Mouse (Mus musculus) heart, embryonic 16.5 days (tissue): ENCODE results near the gene Nckap5. TPM values are rescaled to one million over a fixed set of nuclear protein-coding genes. Genes with fewer than 3 reads are reported as not detected.
"Not testable (repeated sequence)": the region's sequence is repeated elsewhere in the genome, so short reads cannot be mapped to it uniquely, and the experiment has no call there.

Experiments used
- ATAC-seq: fragments of 200-750 bp; cut with Nextera tagmentation; replicated peaks from 2 replicates; pipeline ENCODE4 v1.8.0; 2017; ENCODE audit warnings: moderate number of reproducible peaks; ENCODE audit not compliant: insufficient read depth, low FRiP score; ENCODE audit errors: extremely low read depth
- H3K27ac ChIP-seq: fragments of 300-500 bp; sonication (generic); 2 replicates; pipeline ENCODE4 v1.5.1; 2014; ENCODE audit warnings: mild to moderate bottlenecking, low read length, control low read depth, moderate library complexity
- H3K27me3 ChIP-seq: fragments of 300-500 bp; sonication (generic); 2 replicates; pipeline ENCODE4 v1.6.1; 2014; ENCODE audit warnings: low read length, mixed read lengths; ENCODE audit not compliant: control insufficient read depth, insufficient read depth
- H3K36me3 ChIP-seq: fragments of 300-500 bp; sonication (generic); 2 replicates; pipeline ENCODE4 v1.6.1; 2014; ENCODE audit not compliant: control insufficient read depth, insufficient read depth
- H3K4me1 ChIP-seq: fragments of 300-500 bp; sonication (generic); 2 replicates; pipeline ENCODE4 v1.6.1; 2014; ENCODE audit warnings: low read length, mixed read lengths; ENCODE audit not compliant: control insufficient read depth, insufficient read depth
- H3K4me2 ChIP-seq: fragments of 300-500 bp; sonication (generic); 2 replicates; pipeline ENCODE4 v1.6.1; 2014; ENCODE audit warnings: low read depth, mild to moderate bottlenecking, control low read depth, low read length
- H3K4me3 ChIP-seq: fragments of 300-500 bp; sonication (generic); 2 replicates; pipeline ENCODE4 v1.5.1; 2014; ENCODE audit warnings: mild to moderate bottlenecking, control low read depth, low read length
- H3K9ac ChIP-seq: fragments of 300-500 bp; sonication (generic); 2 replicates; pipeline ENCODE4 v1.6.1; 2014; ENCODE audit warnings: low read length, control low read depth
- H3K9me3 ChIP-seq: fragments of 300-500 bp; sonication (generic); replicated peaks from 2 replicates; pipeline ENCODE4 v1.6.1; 2016; ENCODE audit warnings: low read length; ENCODE audit not compliant: control insufficient read depth
- WGBS: fragments of 180-500 bp; shearing (Covaris S2); extraction: QIAGEN DNeasy Blood & Tissue Kit; methylation state at CpG from one replicate; pipeline ENCODE4 v1.1.7; 2014; 5-methylcytosine and 5-hydroxymethylcytosine counted together
- polyA plus RNA-seq: library from polyadenylated mRNA; unstranded; fragments of >200 nt; fragmentation: Nextera tagmentation; extraction: Ambion mirVana; gene quantifications from 2 replicates; pipeline ENCODE4 v1.2.1, GENCODE M21; 2015

The Nckap5 gene
- polyA plus RNA-seq, 1 experiment from 2014 or later = 8.0 TPM

DNA sequence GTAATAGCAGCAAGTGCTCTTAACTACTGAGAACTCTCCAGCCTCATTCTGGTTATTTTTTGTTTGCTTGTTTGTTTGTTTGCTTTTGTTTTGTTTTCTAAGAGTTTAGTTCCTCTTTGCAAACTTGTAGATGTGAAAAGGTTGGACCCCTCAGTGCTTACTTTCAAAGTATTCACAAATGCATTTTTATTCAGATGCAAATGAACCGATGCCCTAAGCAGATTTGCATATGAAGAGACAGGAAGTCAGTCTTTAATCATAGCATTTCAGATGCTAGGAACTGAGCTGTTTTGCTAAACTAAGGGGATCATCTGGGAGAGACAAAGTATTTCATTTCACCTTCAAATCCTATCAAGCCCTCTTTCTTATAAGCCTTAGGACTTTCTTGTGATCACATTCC lies 701.5 kb downstream of the Nckap5 start:
- ATAC-seq = no peak
- H3K27ac ChIP-seq = no peak overlapping the region
- H3K9ac ChIP-seq = no peak overlapping the region
- 34% methylated on average over 1 of the region's 1 CpGs for WGBS
- H3K4me3 ChIP-seq = no peak overlapping the region
- no peaks in the 10 kb centered on the region for H3K36me3 ChIP-seq
- H3K4me2 ChIP-seq = no peak overlapping the region
- H3K27me3 ChIP-seq = no peaks in the 10 kb centered on the region
- H3K4me1 ChIP-seq = no peaks in the 10 kb centered on the region
- peaks cover 2% of the 10 kb centered on the region; the same call in 1 of the 2 replicates for H3K9me3 ChIP-seq

DNA sequence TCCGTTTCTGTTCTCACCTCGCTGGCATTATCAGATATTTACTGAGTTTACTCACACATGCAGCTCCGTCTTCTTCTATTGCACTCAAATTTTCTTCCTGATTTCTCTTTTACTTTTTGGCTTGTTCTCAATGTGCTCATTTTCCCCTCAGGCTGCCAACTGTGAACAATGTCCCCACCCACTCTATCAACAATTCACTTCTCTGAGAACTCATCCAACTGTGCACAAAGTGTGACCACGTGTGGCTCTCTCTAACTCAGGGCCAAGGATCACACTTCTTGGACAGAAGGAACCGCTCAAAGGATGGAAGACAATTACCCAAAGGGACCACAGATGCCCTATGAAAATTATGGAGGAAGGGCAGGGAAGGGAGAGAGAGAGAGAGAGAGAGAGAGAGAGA lies 707.5 kb downstream of the Nckap5 start:
- Histone ChIP-seq H3K4me1 (no peaks in the 10 kb centered on the region), H3K36me3 (no peaks in the 10 kb centered on the region)
- 65% methylated on average over 5 of the region's 5 CpGs for WGBS

DNA sequence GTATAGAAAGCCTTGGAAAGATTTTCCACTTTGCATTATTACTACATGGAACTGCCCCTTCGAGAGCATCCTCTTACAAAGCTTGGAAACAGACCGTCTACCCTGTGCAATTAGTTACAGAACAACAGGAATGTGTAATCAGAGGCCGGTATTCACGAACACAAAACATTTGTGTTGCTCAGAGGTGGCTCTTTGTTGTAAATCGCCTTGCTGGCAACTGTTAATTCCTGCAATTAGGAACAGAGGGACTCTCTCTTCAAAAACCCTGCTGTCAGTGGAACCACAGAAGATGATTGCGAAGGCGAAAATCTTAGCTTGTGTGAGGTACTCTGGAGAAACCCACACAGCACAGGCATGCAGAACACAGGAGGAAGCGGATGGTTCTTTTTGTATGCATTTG lies 710.1 kb downstream of the Nckap5 start:
- 79% methylated on average over 8 of the region's 8 CpGs for WGBS
- no peak for ATAC-seq
- no peaks in the 10 kb centered on the region for H3K27me3 ChIP-seq
- H3K9me3 ChIP-seq = no peaks in the 10 kb centered on the region
- no peaks in the 10 kb centered on the region for H3K4me1 ChIP-seq
- no peak overlapping the region for H3K4me2 ChIP-seq
- no peak overlapping the region for H3K9ac ChIP-seq
- no peak overlapping the region for H3K4me3 ChIP-seq
- no peak overlapping the region for H3K27ac ChIP-seq
- no peaks in the 10 kb centered on the region for H3K36me3 ChIP-seq

More for the DNA sequence above, 707.5 kb downstream of the Nckap5 start:
- no peak overlapping the region for H3K4me2 ChIP-seq
- no peaks in the 10 kb centered on the region for H3K9me3 ChIP-seq
- H3K9ac ChIP-seq = no peak overlapping the region
- no peak overlapping the region for H3K27ac ChIP-seq
- H3K27me3 ChIP-seq = no peaks in the 10 kb centered on the region
- no peak overlapping the region for H3K4me3 ChIP-seq
- ATAC-seq = no peak

DNA sequence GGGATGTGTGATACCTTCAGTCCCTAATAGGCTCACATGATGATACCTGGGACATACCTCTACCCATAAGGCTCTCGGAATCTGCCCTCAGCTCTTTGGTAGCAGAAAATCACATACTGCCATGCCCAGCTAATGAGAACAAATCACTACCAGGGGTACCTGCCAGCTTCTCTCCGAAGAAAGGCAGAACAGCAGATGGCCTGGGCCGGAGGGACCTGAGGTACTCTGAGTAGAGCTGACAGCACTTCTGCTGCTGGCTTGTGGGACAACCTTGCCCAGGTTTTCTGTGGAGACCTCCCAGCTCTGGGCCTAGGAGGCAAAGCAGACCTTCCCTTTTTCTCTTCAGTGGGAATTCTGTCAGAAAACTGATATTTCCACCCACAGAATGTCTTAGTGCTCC lies 714.6 kb downstream of the Nckap5 start:
- no peaks in the 10 kb centered on the region for H3K9me3 ChIP-seq
- H3K4me2 ChIP-seq = no peak overlapping the region
- no peak for ATAC-seq
- H3K9ac ChIP-seq = no peak overlapping the region
- H3K27ac ChIP-seq = no peak overlapping the region
- no peak overlapping the region for H3K4me3 ChIP-seq
- no peaks in the 10 kb centered on the region for H3K36me3 ChIP-seq
- H3K4me1 ChIP-seq = no peaks in the 10 kb centered on the region
- 73% methylated on average over 3 of the region's 3 CpGs for WGBS
- H3K27me3 ChIP-seq = no peaks in the 10 kb centered on the region

DNA sequence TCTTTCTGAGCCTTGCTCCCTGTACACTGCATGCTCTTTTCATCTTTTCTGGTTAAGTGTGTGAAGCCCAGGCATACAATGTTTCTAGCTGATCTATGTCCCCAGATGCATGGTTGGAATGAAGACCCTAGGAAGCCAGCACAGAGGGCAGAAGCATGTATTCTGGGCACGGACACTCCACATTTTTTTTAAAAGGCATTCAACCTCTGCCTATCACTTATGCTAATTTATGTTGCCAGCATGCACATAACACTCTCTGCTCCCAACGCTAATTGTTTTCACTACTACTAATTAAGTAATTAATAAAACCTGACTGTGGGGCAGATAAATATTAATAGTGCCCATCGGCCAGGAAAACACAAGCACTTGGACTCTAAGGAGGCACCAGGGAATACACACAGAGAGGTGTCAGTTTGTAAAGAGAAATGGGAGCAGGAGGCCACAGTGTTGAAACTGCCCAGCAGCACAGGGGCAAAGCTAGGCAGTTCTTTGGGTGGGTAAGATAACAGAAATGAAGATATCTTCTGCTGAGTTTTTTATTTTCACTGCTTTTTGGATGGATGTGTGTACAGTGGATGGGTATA lies 724.8 kb downstream of the Nckap5 start:
- no peaks in the 10 kb centered on the region for H3K9me3 ChIP-seq
- 88% methylated on average over 3 of the region's 3 CpGs for WGBS
- no peak for ATAC-seq

DNA sequence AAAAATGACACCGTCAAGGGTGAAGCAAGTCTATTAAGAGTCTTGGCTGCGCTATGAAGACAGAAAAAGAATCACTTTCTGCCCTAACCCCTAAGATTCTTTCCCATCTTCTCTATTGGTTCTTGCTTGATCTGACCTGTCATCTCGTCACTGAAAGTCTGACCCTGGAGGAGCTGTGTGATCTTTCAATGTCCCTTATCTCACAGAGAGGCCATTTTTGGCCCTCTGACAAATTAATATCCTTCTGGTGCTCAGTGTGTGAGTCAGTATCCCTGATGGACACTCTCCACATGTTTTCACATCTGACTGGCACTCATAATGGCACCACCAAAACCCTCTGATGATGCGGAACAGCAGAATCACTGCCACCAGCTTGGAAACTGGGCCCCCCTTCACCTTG lies 736.3 kb downstream of the Nckap5 start:
- no peak for ATAC-seq
- Histone ChIP-seq H3K4me3 (no peak overlapping the region), H3K9ac (no peak overlapping the region), H3K27ac (no peak overlapping the region), H3K36me3 (no peaks in the 10 kb centered on the region), H3K9me3 (no peaks in the 10 kb centered on the region), H3K4me1 (peaks cover 4% of the 10 kb centered on the region), H3K27me3 (no peaks in the 10 kb centered on the region), H3K4me2 (no peak overlapping the region)
- 60% methylated on average over 4 of the region's 4 CpGs for WGBS

More for the DNA sequence above, 724.8 kb downstream of the Nckap5 start:
- H3K36me3 ChIP-seq = no peaks in the 10 kb centered on the region
- no peaks in the 10 kb centered on the region for H3K27me3 ChIP-seq
- H3K27ac ChIP-seq = no peak overlapping the region
- no peak overlapping the region for H3K4me2 ChIP-seq
- H3K9ac ChIP-seq = no peak overlapping the region
- no peaks in the 10 kb centered on the region for H3K4me1 ChIP-seq
- H3K4me3 ChIP-seq = no peak overlapping the region

DNA sequence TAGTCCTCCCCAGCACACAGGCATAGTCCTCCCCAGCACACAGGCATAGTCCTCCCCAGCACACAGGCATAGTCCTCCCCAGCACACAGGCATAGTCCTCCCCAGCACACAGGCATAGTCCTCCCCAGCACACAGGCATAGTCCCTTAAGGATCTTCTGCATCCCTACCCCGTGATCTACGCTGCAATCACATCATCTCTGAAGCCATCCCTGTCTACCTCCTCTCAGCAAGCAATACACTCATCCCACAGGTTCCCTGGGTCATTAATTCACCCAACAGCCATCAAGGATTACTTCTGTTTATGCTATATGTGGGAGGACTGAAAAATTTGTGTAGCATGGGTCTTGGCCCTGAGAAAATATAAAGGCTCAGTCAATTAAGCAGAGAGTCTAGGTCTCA lies 738.6 kb downstream of the Nckap5 start:
- not testable (repeated sequence) for H3K4me3 ChIP-seq, H3K27ac ChIP-seq, H3K9ac ChIP-seq, ATAC-seq, H3K36me3 ChIP-seq, H3K4me2 ChIP-seq, H3K27me3 ChIP-seq, H3K9me3 ChIP-seq, H3K4me1 ChIP-seq
- 88% methylated on average over 2 of the region's 2 CpGs for WGBS

DNA sequence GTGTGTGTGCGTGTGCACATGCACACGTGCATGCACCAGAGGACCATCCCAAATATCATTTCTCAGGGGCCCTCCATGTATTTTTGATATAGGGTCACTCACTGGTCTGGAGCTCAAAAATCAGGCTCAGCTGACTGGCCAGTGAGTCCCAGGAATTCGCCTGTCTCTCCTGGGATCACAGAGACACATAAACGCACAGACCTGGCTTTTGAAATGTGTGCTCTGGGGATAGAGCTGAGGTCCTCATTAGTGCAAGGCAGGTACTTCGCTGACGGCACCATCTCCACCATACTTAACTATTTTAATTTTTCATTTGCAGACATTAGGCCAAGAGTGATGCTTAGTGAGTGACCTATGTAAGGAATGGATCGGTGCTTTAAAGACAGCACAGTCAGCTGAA lies 743.4 kb downstream of the Nckap5 start:
- Histone ChIP-seq H3K4me3 (no peak overlapping the region), H3K4me1 (no peaks in the 10 kb centered on the region), H3K27ac (no peak overlapping the region), H3K4me2 (no peak overlapping the region), H3K27me3 (no peaks in the 10 kb centered on the region), H3K36me3 (no peaks in the 10 kb centered on the region), H3K9me3 (no peaks in the 10 kb centered on the region), H3K9ac (no peak overlapping the region)
- WGBS = 89% methylated on average over 7 of the region's 7 CpGs
- no peak for ATAC-seq

DNA sequence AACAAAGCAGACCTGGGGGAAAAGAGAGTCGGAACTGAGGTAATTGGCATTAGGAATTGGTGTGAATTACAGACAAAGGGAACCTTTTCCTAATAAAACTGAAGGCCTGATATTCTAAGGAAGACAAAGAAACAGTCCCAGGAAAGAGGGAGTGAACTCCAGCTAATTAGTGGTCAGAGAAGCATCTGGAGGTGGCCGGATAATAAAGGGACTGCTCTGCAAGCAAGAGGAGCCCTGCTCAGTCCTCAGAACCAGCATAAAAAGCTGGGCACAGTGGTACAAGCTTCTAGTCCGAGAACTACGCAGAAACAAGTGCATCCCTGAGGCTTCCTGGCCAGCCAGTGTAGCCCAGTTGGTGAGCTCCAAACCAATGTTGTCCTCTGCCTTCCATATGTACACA lies 754.3 kb downstream of the Nckap5 start:
- H3K4me3 ChIP-seq = no peak overlapping the region
- H3K27ac ChIP-seq = no peak overlapping the region
- no peaks in the 10 kb centered on the region for H3K9me3 ChIP-seq
- H3K4me1 ChIP-seq = no peaks in the 10 kb centered on the region
- WGBS = 77% methylated on average over 4 of the region's 4 CpGs
- H3K27me3 ChIP-seq = no peaks in the 10 kb centered on the region
- no peak overlapping the region for H3K9ac ChIP-seq
- H3K4me2 ChIP-seq = no peak overlapping the region
- no peaks in the 10 kb centered on the region for H3K36me3 ChIP-seq
- ATAC-seq = no peak
